22 mouse cellular contexts compared by ENCODE assay signal in genomic region chr12:86988227-86988626, GRCm38 (mm10). TPM values are rescaled to one million over a fixed set of nuclear protein-coding genes. Genes with fewer than 3 reads are reported as not detected.
"Had no signal": no experiment of that assay in that cellular context is flagged by ENCODE, and none has a peak within 500 bp of the region (broad histone marks: within the 10 kb centered on the region; RNA-seq: fewer than 3 reads in every experiment).

No protein-coding gene starts in this region.

- ATAC-seq: liver, postnatal 0 days; lung, postnatal 0 days had no signal

- H3K4me3 ChIP-seq: liver, embryonic 13.5 days; liver, embryonic 15.5 days; lung, embryonic 15.5 days; megakaryocyte, embryonic 14.5 days; midbrain, embryonic 12.5 days; neural tube, embryonic 12.5 days; stomach, embryonic 15.5 days had no signal

- H3K36me3 ChIP-seq: liver, embryonic 13.5 days; liver, embryonic 15.5 days; lung, embryonic 15.5 days; midbrain, embryonic 12.5 days; neural tube, embryonic 12.5 days; stomach, embryonic 15.5 days had no signal

- H3K4me2 ChIP-seq: liver, embryonic 13.5 days; liver, embryonic 15.5 days; lung, embryonic 15.5 days; midbrain, embryonic 12.5 days; neural tube, embryonic 12.5 days; stomach, embryonic 15.5 days had no signal

- H3K4me1 ChIP-seq: liver, embryonic 13.5 days; liver, embryonic 15.5 days had no signal

- H3K9me3 ChIP-seq: liver, embryonic 13.5 days; liver, embryonic 15.5 days; lung, embryonic 15.5 days; megakaryocyte, embryonic 14.5 days; midbrain, embryonic 12.5 days; neural tube, embryonic 12.5 days; stomach, embryonic 15.5 days had no signal

- H3K9ac ChIP-seq: liver, embryonic 13.5 days; liver, embryonic 15.5 days; liver, postnatal 0 days; lung, embryonic 15.5 days; midbrain, embryonic 12.5 days; neural tube, embryonic 12.5 days; stomach, embryonic 15.5 days had no signal

- H3K27ac ChIP-seq: liver, embryonic 13.5 days; liver, embryonic 15.5 days; lung, embryonic 15.5 days; macrophage; midbrain, embryonic 12.5 days; neural tube, embryonic 12.5 days; stomach, embryonic 15.5 days; stomach, postnatal 0 days had no signal

- DNase-seq: liver, embryonic 13.5 days; liver, postnatal 0 days; lung, adult 2 months; lung, postnatal 14 days; lung, postnatal 36 days; right cerebral cortex, postnatal 14 days; thymus, adult 2 months; thymus, postnatal 25 days had no signal

RNA-seq across cellular contexts. Expression of gene Zdhhc22, which starts 2.0 kb away (rescaled TPM):
- total RNA-seq: megakaryocyte progenitor cell, adult 5-6 weeks; neutrophil, adult 5-6 weeks had no signal
- polyA plus RNA-seq: liver, embryonic 13.5 days; liver, postnatal 0 days; lung, adult 2 months; lung, postnatal 0 days; macrophage; spleen, adult 2 months; testis, adult 2 months had no signal

RNA-seq across cellular contexts. Expression of gene Tmem63c, which starts 32.9 kb away (rescaled TPM):
- total RNA-seq: megakaryocyte progenitor cell, adult 5-6 weeks; monocyte, adult 5-6 weeks; neutrophil, adult 5-6 weeks had no signal
- polyA plus RNA-seq: liver, embryonic 13.5 days; liver, embryonic 15.5 days; liver, postnatal 0 days; macrophage had no signal
